In genomic region chr6:81434745-81435144, GRCm38 (mm10) we compare ENCODE assay signal across 13 mouse cellular contexts.
"Had no signal": no experiment of that assay in that cellular context is flagged by ENCODE, and none has a peak within 500 bp of the region (broad histone marks: within the 10 kb centered on the region; RNA-seq: fewer than 3 reads in every experiment).

No protein-coding gene starts in this region.

- H3K4me2 ChIP-seq: embryonic facial prominence, embryonic 12.5 days; embryonic facial prominence, embryonic 13.5 days; embryonic facial prominence, embryonic 15.5 days; forebrain, embryonic 12.5 days; forebrain, embryonic 15.5 days had no signal

- H3K27me3 ChIP-seq: embryonic facial prominence, embryonic 12.5 days; embryonic facial prominence, embryonic 13.5 days; embryonic facial prominence, embryonic 15.5 days; forebrain, embryonic 12.5 days; forebrain, embryonic 15.5 days had no signal

- H3K27ac ChIP-seq: embryonic facial prominence, embryonic 10.5 days; embryonic facial prominence, embryonic 12.5 days; embryonic facial prominence, embryonic 13.5 days; embryonic facial prominence, embryonic 15.5 days; forebrain, embryonic 10.5 days; forebrain, embryonic 12.5 days; forebrain, embryonic 15.5 days; gastrocnemius, adult 2 months; heart, adult 2 months had no signal

- H3K36me3 ChIP-seq: embryonic facial prominence, embryonic 10.5 days; embryonic facial prominence, embryonic 12.5 days; embryonic facial prominence, embryonic 13.5 days; embryonic facial prominence, embryonic 15.5 days; forebrain, embryonic 10.5 days; forebrain, embryonic 12.5 days; forebrain, embryonic 15.5 days had no signal

- H3K9ac ChIP-seq: embryonic facial prominence, embryonic 12.5 days; embryonic facial prominence, embryonic 13.5 days; embryonic facial prominence, embryonic 15.5 days; forebrain, embryonic 12.5 days; forebrain, embryonic 15.5 days; forebrain, postnatal 0 days had no signal

- H3K9me3 ChIP-seq: embryonic facial prominence, embryonic 10.5 days; embryonic facial prominence, embryonic 12.5 days; embryonic facial prominence, embryonic 13.5 days; embryonic facial prominence, embryonic 15.5 days; forebrain, embryonic 10.5 days; forebrain, embryonic 12.5 days; forebrain, embryonic 15.5 days had no signal

- H3K4me3 ChIP-seq: embryonic facial prominence, embryonic 10.5 days; embryonic facial prominence, embryonic 12.5 days; embryonic facial prominence, embryonic 13.5 days; embryonic facial prominence, embryonic 15.5 days; erythroblast, embryonic 14.5 days; forebrain, embryonic 10.5 days; forebrain, embryonic 12.5 days; forebrain, embryonic 15.5 days; gastrocnemius, adult 2 months; heart, adult 2 months had no signal

- ATAC-seq: forebrain, embryonic 14.5 days; forebrain, embryonic 15.5 days; forebrain, embryonic 16.5 days; forebrain, postnatal 0 days had no signal

- H3K4me1 ChIP-seq: embryonic facial prominence, embryonic 10.5 days; embryonic facial prominence, embryonic 12.5 days; embryonic facial prominence, embryonic 13.5 days; embryonic facial prominence, embryonic 15.5 days; forebrain, embryonic 10.5 days; forebrain, embryonic 12.5 days; forebrain, embryonic 15.5 days had no signal
